Mouse (Mus musculus) intestine, embryonic 14.5 days (tissue): ENCODE data around the gene Pik3r4. TPM values are rescaled to one million over a fixed set of nuclear protein-coding genes. Genes with fewer than 3 reads are reported as not detected.

Source experiments
- ATAC-seq: fragments of 200-750 bp; cut with Nextera tagmentation; replicated peaks from 2 replicates; pipeline ENCODE4 v1.8.0; 2017; ENCODE audit warnings: low read depth, moderate number of reproducible peaks, moderate TSS enrichment, moderate library complexity; ENCODE audit not compliant: low FRiP score, low TSS enrichment
- DNase-seq: peaks from one replicate; pipeline ENCODE4 v3.0.0-alpha.2; 2018; ENCODE audit warnings: low spot score
- H3K27ac ChIP-seq: fragments of 300-500 bp; sonication (generic); 2 replicates; pipeline ENCODE4 v1.5.1; 2014; ENCODE audit warnings: low read depth, mild to moderate bottlenecking, control low read depth
- H3K27me3 ChIP-seq: fragments of 300-500 bp; sonication (generic); replicated peaks from 2 replicates; pipeline ENCODE4 v1.6.1; 2014; ENCODE audit warnings: low read length, control low read depth; ENCODE audit not compliant: control insufficient read depth, insufficient read depth
- H3K36me3 ChIP-seq: fragments of 300-500 bp; sonication (generic); 2 replicates; pipeline ENCODE4 v1.6.1; 2014; ENCODE audit warnings: low read length, control low read depth; ENCODE audit not compliant: control insufficient read depth, insufficient read depth
- H3K4me1 ChIP-seq: fragments of 300-500 bp; sonication (generic); replicated peaks from 2 replicates; pipeline ENCODE4 v1.6.1; 2014; ENCODE audit warnings: low read length, control low read depth, mixed read lengths; ENCODE audit not compliant: control insufficient read depth, insufficient read depth
- H3K4me2 ChIP-seq: fragments of 300-500 bp; sonication (generic); 2 replicates; pipeline ENCODE4 v1.6.1; 2014; ENCODE audit warnings: low read length
- H3K4me3 ChIP-seq: fragments of 300-500 bp; sonication (generic); 2 replicates; pipeline ENCODE4 v1.5.1; 2014; ENCODE audit warnings: low read depth, low read length, control low read depth, mixed read lengths
- H3K9ac ChIP-seq: fragments of 300-500 bp; sonication (generic); 2 replicates; pipeline ENCODE4 v1.6.1; 2014; ENCODE audit warnings: mild to moderate bottlenecking, low read length
- H3K9me3 ChIP-seq: fragments of 300-500 bp; sonication (generic); 2 replicates; pipeline ENCODE4 v1.6.1; 2016; ENCODE audit warnings: low read length, control low read depth; ENCODE audit not compliant: control insufficient read depth
- WGBS: fragments of 180-500 bp; shearing (Covaris S2); extraction: QIAGEN DNeasy Blood & Tissue Kit; methylation state at CpG from one replicate; pipeline ENCODE4 v1.1.7; 2014; 5-methylcytosine and 5-hydroxymethylcytosine counted together
- polyA plus RNA-seq: library from polyadenylated mRNA; unstranded; fragments of >200 nt; fragmentation: Nextera tagmentation; extraction: Ambion mirVana; gene quantifications from 2 replicates; pipeline ENCODE4 v1.2.1, GENCODE M21; 2014

Gene Pik3r4
- polyA plus RNA-seq, 1 experiment from 2014 or later, result 22.7 TPM

DNA sequence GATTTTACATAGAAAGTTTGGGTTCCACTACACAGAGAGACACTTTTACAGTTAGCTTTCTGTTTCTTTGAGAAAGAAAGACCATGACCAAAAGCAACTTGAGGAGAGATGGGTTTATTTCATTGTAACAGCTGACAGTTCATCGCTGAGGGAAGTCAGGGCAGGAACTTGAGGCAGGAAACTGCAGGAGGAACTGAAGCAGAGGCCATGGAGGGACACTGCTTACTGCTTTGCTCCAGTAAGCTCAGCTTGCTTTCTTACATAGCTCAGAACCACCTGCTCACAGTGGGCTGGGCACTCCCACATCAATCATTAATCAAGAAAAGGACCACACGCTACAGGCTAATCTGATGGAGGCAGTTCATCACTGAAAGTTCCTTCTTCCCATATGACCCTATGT is 13.4 kb downstream of the Pik3r4 start:
- no peaks in the 10 kb centered on the region for H3K27me3 ChIP-seq
- no peaks in the 10 kb centered on the region for H3K4me1 ChIP-seq
- H3K4me2 ChIP-seq, result no peak overlapping the region
- H3K27ac ChIP-seq, result no peak overlapping the region
- H3K4me3 ChIP-seq, result no peak overlapping the region
- DNase-seq (no peak), ATAC-seq (no peak)
- 66% methylated on average over 2 of the region's 2 CpGs for WGBS
- H3K9me3 ChIP-seq, result no peaks in the 10 kb centered on the region
- no peak overlapping the region for H3K9ac ChIP-seq
- H3K36me3 ChIP-seq, result peaks cover 65% of the 10 kb centered on the region

DNA sequence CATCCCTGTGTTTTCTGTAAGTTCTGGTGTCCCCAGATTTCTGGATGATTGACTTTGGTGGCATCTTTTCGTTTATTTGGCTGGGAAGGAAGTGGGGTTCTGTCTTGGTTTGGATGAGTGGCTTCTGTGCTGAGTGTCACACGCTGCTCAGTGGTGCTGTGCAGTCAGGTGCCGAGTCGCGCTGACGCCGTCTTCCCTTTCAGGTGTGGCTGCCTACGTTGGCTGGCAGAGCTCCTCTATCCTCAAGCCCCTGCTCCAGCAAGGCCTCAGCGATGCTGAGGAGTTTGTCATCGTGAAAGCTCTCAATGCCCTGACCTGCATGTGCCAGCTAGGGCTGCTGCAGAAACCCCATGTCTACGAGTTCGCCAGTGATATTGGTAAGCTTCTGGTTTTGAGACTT is 15.4 kb downstream of the Pik3r4 start:
- 97% methylated on average over 12 of the region's 12 CpGs for WGBS
- no peak overlapping the region for H3K9ac ChIP-seq

DNA sequence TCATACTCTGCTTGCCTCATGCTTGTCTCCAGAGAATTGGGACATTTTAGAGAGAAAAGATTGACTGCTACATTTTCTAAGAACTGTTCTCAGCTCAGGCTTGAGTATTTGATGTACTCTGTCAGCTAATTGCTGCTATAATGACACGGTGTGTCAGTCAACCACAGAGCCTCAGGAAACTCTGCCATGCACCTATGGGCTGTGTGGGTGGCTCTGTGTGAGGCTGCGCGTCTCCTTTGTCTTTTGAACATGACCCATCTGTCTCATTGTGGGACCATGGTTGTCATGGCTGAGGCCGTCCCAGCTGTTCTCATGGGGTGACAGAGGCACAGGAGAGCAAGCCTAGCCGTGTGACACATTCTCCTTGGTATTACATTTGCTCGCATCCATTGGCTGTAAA is 17.1 kb downstream of the Pik3r4 start:
- no peaks in the 10 kb centered on the region for H3K9me3 ChIP-seq
- ATAC-seq, result no peak
- H3K9ac ChIP-seq, result no peak overlapping the region
- DNase-seq, result no peak
- no peaks in the 10 kb centered on the region for H3K27me3 ChIP-seq
- H3K4me3 ChIP-seq, result no peak overlapping the region
- H3K36me3 ChIP-seq, result peaks cover 70% of the 10 kb centered on the region
- H3K27ac ChIP-seq, result no peak overlapping the region
- H3K4me1 ChIP-seq, result no peaks in the 10 kb centered on the region
- no peak overlapping the region for H3K4me2 ChIP-seq
- WGBS, result 94% methylated on average over 6 of the region's 6 CpGs

More for the DNA sequence above, 15.4 kb downstream of the Pik3r4 start:
- Histone ChIP-seq H3K4me2 (no peak overlapping the region), H3K4me1 (no peaks in the 10 kb centered on the region), H3K9me3 (no peaks in the 10 kb centered on the region), H3K27ac (no peak overlapping the region), H3K36me3 (peaks cover 73% of the 10 kb centered on the region), H3K27me3 (no peaks in the 10 kb centered on the region), H3K4me3 (no peak overlapping the region)
- ATAC-seq, result no peak
- no peak for DNase-seq

DNA sequence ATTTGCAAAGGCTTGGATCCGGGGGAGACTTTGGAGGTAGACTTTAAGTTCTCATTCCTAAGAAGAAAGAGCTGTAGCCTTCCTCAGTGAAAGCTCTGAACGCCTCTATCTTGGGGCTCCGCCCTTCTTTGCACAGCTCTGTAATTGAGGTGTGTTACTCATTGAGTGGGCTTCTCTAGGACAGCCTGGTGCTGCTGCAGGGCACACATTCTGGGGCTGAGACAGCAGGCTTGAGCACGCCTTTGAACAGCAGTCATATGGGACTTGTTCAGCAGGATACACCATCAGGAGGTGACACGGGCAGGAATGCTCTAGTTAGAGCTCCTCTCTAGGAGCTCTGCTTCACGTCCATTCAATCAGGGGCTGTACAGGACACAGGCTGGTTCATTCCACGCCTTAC is 22.5 kb downstream of the Pik3r4 start:
- WGBS, result 88% methylated on average over 7 of the region's 7 CpGs
- DNase-seq (no peak), ATAC-seq (no peak)
- no peaks in the 10 kb centered on the region for H3K27me3 ChIP-seq
- H3K4me2 ChIP-seq, result no peak overlapping the region
- no peak overlapping the region for H3K9ac ChIP-seq
- no peak overlapping the region for H3K27ac ChIP-seq
- H3K4me1 ChIP-seq, result no peaks in the 10 kb centered on the region
- no peaks in the 10 kb centered on the region for H3K9me3 ChIP-seq
- no peak overlapping the region for H3K4me3 ChIP-seq
- peaks cover 74% of the 10 kb centered on the region for H3K36me3 ChIP-seq

DNA sequence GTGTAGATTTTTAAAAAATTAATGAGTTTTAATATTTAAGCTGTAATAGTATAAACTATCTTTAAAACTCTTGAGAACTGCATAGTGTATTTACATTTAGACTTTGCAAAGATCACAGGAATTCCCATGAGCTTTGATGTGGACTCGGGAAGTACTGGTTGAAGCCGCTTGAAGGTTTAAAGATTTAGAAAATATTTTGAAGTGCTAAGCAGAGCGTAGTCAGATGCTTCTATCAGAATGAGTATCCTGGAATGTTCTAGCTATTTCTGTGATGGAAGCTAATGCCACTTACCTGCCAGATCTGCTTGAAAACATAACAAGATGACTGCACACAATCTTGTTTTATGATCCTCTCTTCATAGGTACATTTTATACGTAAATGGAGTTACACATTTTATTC is 28.1 kb downstream of the Pik3r4 start:
- Histone ChIP-seq H3K4me2 (no peak overlapping the region), H3K27me3 (no peaks in the 10 kb centered on the region), H3K4me1 (no peaks in the 10 kb centered on the region), H3K36me3 (peaks cover 61% of the 10 kb centered on the region), H3K4me3 (no peak overlapping the region), H3K27ac (no peak overlapping the region), H3K9me3 (no peaks in the 10 kb centered on the region), H3K9ac (no peak overlapping the region)
- no peak for ATAC-seq
- no peak for DNase-seq
- 77% methylated on average over 4 of the region's 4 CpGs for WGBS

DNA sequence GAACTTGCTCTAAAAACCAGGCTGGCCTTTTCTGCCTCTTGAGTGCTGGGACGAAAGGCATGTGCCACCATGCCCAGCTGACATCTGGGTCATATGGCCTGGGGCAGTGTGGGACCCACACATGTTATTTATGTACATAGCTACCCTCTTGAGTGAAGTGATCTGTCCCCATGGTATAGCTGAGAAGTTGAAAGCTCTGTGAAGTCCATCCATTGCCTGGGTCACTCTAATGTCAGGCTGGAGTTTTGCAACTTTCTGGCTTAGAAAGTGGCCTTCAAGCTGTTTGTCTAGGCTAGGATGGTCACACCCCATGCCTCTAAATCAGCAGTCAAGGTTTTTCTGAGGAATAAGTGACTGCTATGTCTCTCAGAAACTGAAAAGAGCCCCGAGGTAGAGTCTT is 29.3 kb downstream of the Pik3r4 start:
- H3K36me3 ChIP-seq, result peaks cover 70% of the 10 kb centered on the region

DNA sequence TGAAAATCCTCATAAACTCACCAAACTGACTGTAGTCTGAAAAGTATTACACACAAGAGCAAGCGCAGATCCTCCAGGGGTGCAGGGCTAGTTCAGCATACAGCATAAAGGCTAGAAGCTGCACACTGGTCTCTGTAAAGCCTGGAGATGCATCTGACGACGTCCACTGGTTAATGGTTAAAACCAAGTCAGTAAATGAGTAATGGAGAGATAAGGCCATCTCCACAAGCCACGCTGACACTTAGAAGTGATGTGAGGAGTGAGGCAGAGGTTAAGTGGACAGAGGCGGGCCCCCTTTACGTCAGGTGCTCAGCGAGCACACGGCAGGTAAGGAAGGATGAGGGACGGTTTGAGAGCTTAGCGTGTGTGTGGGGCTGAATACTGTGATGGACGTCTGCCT is 33.2 kb downstream of the Pik3r4 start:
- Histone ChIP-seq H3K36me3 (peaks cover 59% of the 10 kb centered on the region), H3K9me3 (no peaks in the 10 kb centered on the region), H3K27me3 (no peaks in the 10 kb centered on the region), H3K4me2 (no peak overlapping the region), H3K27ac (no peak overlapping the region), H3K4me1 (no peaks in the 10 kb centered on the region), H3K9ac (no peak overlapping the region), H3K4me3 (no peak overlapping the region)
- ATAC-seq, result 0 out of 2 replicates have a peak, but pooled peaks have one; percentile 66
- WGBS, result 53% methylated on average over 11 of the region's 11 CpGs
- DNase-seq, result no peak

More for the DNA sequence above, 29.3 kb downstream of the Pik3r4 start:
- no peak for DNase-seq
- WGBS, result 81% methylated on average over 2 of the region's 2 CpGs
- Histone ChIP-seq H3K9ac (no peak overlapping the region), H3K27ac (no peak overlapping the region), H3K9me3 (no peaks in the 10 kb centered on the region), H3K27me3 (no peaks in the 10 kb centered on the region), H3K4me2 (no peak overlapping the region), H3K4me3 (no peak overlapping the region), H3K4me1 (no peaks in the 10 kb centered on the region)
- ATAC-seq, result no peak

DNA sequence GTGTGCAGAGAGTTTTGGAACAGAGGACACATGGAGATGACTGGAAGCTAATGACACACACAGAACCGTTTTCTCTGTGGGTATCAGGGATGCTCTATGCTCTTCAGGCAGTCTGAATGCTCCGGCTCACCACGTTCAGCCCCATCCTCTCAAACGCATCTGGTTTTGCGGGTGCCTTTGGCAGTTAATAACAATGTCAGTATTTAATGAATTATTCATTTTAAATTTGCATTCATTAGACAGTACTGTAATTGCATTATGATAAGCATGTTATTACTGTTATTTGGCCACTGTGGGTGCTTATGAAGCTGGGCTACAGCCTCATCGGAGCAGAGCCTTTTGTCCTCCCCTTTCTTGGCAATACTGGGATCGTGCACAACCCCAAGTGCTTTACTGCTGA is 38.6 kb downstream of the Pik3r4 start:
- DNase-seq (no peak), ATAC-seq (no peak)
- Histone ChIP-seq H3K36me3 (peaks cover 76% of the 10 kb centered on the region), H3K4me2 (no peak overlapping the region), H3K4me3 (no peak overlapping the region), H3K27ac (no peak overlapping the region), H3K9ac (no peak overlapping the region), H3K27me3 (no peaks in the 10 kb centered on the region), H3K9me3 (no peaks in the 10 kb centered on the region), H3K4me1 (no peaks in the 10 kb centered on the region)
- 94% methylated on average over 7 of the region's 7 CpGs for WGBS

DNA sequence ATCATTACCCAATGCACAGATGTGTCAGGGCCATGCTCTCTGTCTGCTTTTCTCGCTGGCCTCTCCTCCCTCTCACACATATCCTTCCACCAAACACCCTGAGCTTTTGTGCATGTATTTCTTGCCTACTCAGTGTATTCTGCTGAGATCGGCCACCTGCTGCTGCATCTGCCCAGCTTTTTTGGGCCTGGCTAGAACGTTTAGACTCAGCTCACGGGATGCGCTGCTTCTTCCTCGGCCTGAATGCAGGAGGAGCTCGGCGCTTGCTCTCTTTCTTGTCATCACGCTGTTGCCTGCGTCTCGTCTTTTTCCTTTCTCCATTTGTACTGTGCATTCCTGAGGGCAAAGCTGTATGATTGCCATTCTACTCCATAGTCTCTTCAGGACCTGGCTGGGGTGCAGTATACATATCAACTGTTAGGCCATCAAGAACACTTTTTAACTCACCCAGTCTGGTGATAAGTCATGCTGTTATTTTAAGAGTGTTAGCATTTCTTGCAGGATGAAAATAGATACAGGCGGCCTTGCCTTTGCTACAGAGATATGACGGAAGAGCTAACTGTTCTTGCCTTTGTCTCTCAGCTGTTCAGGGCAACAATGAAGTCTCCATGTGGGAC is 41.9 kb downstream of the Pik3r4 start:
- Histone ChIP-seq H3K9me3 (no peaks in the 10 kb centered on the region), H3K27ac (no peak overlapping the region), H3K4me3 (no peak overlapping the region), H3K36me3 (peaks cover 71% of the 10 kb centered on the region), H3K4me1 (no peaks in the 10 kb centered on the region), H3K27me3 (no peaks in the 10 kb centered on the region), H3K4me2 (no peak overlapping the region), H3K9ac (no peak overlapping the region)
- no peak for ATAC-seq
- 89% methylated on average over 13 of the region's 13 CpGs for WGBS
- no peak for DNase-seq
